Mouse (Mus musculus) heart, postnatal 10 days (tissue): ENCODE data around the gene Mybphl. TPM values are rescaled to one million over a fixed set of nuclear protein-coding genes. Genes with fewer than 3 reads are reported as not detected.
A peak's percentile ranks its signal among the peaks of the same experiment; 100 is the strongest.

Source experiments
- DNase-seq, 2 experiments: peaks; one replicate each; pipeline ENCODE4 v3.0.0; 2021
- intact Hi-C: fragments of 180-260 bp; cut with DNase I; formaldehyde crosslinking; loops from one replicate; pipeline ENCODE4 v1.15.1; 2025
- total RNA-seq, 2 experiments: library from RNA; stranded (reverse); gene quantifications; 2 replicates each; pipeline ENCODE4 v1.2.3; 2021

The Mybphl gene
- 10 to 100 TPM; 18.1 to 41.9 TPM for total RNA-seq

DNA sequence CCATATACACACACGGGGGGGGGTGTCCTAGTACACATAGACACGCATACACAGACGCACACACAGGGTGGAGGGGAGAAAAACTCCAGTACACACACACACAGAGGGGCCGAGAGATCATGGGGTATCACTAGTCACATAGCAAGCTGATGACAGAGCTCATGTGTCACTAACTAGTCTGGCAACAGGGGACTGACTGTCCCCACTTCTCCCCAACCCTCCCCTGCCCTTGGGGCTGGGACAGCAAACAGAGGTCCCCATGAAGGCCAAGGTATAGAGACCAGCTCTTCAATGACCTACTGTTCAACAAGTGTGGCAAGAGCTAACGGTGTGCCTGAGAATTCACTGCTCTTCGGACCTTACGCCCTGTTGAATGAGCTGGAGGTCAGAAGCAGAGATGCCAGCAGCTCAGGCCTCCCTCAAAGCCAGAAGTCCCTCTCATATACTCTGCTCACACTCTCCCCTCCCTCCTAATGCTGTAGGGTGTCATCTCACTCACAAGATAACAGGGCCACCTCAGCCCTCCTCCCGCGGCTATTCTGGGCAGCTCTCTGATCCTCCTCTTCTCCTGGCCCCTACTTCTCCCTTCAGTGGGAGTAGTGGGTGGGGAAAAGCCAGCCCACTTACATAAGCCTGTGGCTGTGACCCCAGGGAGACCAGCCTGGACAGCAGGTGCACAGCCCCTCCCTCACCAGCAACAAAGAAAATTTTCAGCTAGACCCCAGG is at the start of gene Mybphl:
TSS of gene Mybphl (plus strand) at position 642 of the 726 bp plus-strand sequence.
- peak in 1 of 2 experiments; percentile 32 for DNase-seq
- intact Hi-C loops = loop anchor here (5.0 kb wide), 1 partner anchor 52 kb away; no protein-coding TSS in a partner anchor

DNA sequence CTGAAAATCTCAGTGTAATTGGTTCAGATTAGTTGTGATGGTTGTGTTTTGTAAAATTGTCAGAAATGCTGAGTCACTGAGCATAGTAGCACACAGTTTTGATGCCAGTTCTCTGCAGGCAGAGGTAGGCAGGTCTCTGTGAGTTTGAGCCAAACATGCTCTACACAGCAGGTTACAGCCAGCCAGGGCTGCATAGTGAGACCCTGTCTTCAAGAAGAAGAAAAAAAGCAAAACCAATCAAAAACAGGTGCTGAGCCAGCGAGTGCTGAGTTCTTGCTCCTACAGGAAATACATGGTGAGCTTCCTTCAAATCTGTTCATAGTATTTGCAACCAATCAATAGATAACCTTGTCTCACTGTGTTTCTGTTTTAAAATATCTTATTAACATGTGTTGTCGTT is 46.2 kb upstream of the Mybphl start:
- intact Hi-C loops = no loop called here
- no peak for DNase-seq

DNA sequence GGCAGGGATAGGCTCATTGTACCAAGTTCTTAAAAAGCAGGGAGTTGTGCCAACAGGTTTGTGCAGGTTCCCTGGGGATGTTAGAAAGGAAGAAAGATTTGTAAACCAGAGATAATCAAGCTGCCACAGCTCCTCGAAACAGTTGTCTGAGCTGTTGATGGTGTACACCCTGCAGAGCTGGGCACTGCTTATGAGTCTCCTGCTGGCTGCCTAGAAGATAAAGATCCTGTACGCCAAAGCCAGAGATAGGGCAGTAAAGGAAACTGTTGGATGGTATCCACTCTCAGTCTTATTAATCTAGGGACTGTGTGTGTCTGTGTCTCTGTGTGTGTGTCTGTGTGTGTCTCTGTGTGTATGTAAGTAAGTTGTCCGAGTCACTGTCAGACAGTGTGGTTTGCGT is 43.0 kb upstream of the Mybphl start:
- intact Hi-C loops = loop anchor here (5.0 kb wide), 1 partner anchor 34 kb away; no protein-coding TSS in a partner anchor
- DNase-seq = no peak

DNA sequence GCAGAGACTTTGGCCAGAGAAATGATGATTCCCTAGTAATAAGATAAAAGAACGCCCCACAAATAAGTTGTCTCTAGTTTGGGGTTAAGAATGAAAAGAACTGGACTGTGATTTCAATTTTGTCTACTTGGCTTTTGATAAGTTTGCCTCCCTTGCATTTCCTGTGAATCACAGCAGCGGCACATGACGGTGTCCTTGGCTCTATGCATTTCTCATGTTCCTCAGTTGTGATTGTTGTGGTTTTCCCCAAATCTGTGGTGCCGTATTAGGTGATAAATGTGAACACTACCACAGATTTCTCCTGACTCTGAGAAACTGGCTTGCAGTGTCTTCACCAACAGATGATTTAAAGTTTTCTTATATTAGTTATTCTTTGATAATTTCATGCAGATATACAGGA is 42.6 kb upstream of the Mybphl start:
- DNase-seq = no peak
- intact Hi-C loops = loop anchor here (5.0 kb wide), 1 partner anchor 35 kb away; no protein-coding TSS in a partner anchor

DNA sequence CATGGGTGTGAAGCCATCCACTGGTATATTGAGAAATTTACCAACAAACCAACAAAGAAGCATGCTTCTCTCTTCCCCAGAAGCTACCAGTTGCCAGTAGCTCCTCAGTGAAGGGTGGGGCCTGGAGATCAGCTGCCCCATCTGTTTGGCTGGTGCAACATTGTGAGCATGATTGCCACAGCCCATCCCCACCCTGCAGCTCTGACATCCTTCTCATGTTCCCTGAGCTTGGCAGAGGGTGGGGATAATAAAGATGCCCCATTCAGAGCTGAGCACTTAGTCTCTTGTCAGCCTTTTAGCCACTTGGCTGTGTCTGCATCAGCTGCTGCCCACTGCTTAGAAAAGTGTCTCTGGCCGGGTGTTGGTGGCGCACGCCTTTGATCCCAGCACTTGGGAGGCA is 41.7 kb upstream of the Mybphl start:
- intact Hi-C loops = loop anchor here (5.0 kb wide), 1 partner anchor 36 kb away; no protein-coding TSS in a partner anchor
- DNase-seq = no peak

DNA sequence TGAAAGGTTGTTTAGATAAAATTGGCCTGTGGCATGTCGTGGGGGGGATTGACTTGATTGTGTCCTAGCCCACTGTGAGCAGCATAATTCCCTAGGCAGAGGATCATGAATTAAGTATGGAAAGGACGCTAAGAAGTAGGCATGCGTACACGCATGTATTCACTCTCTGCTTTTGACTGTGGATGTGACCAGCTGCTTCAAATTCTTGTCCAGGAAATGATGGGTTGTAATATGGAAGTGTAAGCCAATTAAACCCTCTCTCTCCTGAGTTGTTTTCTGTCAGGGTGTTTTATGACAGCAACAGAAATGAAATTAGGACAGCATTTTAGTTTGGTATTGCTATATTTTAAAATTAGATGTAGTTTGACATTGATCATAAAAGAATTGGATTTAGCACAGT is 39.9 kb upstream of the Mybphl start:
- DNase-seq = no peak
- intact Hi-C loops = loop anchor here (5.0 kb wide), 1 partner anchor 38 kb away; no protein-coding TSS in a partner anchor

DNA sequence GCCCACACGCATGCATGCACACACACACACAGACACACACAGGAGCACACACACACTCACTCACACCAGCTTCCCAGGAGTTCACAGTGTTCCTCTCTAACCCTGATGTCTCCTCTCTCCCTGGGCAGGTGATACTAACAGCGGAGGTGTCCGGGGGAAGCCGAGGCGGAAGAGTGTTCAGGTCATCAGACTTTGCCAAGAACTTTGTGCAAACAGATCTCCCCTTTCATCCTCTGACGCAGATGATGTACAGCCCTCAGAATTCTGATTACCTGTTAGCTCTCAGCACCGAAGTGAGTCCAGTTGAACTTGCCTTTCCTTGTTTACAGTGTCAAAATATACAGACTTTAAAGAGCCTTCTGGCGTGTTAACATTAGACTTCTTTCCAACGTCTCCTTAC is 39.2 kb upstream of the Mybphl start:
- DNase-seq = no peak
- intact Hi-C loops = no loop called here

DNA sequence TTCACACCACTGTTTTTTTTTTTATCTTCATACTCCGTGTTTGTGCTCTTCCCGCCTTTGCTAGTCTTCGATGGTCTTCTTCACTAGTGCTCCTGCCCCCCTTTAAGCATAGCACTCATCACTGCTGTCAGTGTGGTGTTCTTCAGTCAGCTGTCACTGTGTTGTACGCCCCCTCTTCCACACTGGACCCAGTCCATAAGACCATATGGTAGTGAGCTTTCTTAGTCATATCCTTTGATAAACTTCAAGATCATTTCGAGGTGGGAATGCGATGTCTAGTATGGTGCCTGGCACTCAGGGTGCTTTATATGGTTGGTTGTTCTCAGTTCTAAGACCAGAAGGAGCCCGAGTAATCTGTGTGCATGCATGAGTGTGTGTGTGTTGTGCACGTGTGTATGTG is 37.4 kb upstream of the Mybphl start:
- intact Hi-C loops = no loop called here
- DNase-seq = peak; percentile 41 to 51

DNA sequence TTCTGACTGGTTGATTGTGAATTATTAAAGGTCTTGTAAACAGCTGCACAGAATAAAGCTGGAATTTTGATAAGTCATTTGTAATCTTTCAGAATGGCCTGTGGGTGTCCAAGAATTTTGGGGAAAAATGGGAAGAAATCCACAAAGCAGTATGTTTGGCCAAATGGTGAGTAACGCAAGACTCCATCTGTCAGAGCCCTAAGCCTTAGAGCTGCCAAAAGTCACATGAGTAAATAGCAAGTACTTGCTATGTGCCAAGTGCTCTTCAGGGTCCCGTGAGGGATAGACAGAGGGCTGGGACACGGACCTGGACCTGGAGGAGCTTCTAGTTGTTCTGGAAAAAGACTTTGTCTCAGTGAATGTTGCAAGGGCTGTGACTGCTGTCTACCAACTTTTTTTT is 36.8 kb upstream of the Mybphl start:
- DNase-seq = peak; percentile 63 to 69
- intact Hi-C loops = no loop called here

DNA sequence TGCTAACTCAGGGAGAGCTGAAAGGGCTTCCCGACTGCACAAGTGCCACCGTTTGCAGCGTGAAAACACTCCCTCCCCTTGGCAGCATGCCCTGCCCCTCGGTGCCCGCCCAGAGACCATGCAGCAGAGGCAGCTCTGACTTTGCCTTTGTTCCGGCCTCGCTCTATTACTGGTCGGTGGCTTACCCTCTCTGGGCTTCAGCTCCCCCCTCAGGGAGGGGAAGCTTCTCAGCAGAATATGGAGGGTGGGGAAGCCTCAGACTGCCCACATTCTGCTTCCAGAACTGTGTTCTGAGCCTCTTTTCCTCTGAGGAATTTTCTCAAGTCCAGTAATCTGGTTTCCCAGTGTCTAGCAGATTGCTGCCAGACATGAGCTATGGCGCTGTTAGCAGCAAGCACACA is 36.3 kb upstream of the Mybphl start:
- intact Hi-C loops = no loop called here
- DNase-seq = peak; percentile 77 to 79

DNA sequence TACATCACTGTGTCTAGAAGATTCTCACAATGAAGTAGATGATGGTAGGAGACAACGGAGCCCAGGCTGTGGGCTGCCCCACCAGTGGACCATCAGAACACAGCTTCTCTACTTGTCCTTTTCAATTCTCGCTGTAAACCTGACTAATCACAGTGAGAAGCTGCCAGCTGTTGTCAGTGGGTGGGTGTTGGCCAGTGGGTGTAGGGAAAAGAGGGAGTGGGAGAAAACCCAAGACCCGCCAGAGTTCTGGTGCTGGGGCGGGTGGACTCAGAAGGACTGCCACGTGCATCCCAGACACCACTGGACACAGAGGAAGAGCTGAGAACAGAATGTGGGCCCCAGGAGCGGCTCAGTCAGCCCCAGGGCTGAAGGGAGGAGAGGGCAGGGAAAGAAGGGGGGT is 33.9 kb upstream of the Mybphl start:
- intact Hi-C loops = no loop called here
- no peak for DNase-seq

DNA sequence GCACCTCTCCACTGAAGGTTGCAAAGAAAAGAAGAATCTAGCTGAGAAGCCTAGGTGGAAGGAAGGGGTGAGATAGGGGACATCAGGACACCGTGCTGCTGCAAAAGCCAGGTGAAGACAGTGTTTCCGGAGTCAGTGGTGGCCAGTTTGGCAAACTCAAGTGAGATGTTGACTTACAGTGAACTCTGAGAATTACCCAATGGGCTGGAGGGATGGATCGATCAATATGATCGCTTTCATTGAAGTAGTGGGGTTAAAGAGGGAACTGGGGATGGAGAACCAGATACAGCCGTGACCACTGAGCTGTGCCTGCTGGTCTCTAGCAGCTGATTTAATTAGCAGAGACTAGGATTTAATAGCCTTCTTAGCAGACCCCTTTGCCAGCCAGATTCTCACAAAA is 27.8 kb upstream of the Mybphl start:
- intact Hi-C loops = no loop called here
- no peak for DNase-seq

DNA sequence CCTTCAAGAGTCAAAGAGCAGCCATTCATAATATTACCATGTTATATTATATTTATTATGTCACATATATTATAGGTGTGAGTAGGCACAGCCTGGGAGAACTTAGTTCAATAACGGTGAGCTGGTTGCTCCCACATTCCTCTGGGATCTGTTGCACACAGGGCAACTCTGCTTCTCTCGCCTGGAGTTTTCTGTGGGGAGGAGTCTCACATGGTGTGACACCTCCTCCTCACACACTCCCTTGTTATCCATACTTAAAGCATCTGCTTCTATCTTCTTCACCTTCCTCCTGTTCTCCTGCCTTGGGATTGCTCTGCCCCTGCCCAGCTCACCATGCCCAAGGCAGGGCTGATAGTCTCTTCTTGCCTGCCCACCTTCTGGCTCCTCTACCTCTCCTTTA is 23.7 kb upstream of the Mybphl start:
- DNase-seq = no peak
- intact Hi-C loops = no loop called here

DNA sequence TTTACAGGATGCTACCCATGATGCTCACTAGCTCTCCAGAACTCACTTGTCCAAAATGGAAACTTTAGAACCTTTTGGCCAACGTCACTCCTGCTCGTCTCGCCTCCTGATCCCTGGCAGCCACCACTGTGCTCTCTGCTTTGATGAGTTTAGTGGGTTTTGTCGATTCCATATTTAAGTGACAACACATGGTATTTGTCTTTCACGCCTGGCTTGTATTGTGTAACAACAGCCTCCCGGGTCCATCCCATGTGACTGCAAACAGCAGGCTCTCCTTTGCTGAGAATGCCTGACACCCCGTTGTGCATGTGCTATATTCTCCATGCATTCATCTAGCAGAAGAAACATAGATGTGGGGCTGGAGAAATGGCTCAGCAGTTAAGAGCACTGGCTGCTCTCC is 22.5 kb upstream of the Mybphl start:
- no peak for DNase-seq
- intact Hi-C loops = no loop called here

DNA sequence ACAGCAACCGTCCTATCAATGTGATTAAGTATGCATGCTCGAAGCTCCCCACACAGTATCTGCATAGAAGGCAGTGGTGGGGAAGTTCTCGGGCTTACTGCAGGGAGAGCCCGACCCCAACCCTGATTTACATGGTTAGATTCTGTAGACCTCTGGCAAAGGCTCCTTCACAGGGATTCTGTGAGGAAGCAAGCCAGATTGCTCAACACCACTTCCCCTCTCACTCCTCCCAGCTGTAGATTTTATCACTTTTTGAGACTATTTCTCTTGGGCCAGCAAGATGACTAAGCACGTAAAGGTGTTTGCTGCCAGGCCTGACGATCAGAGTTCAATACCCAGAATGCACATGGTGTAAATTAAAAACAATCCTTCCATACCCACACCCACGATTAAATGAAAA is 18.9 kb upstream of the Mybphl start:
- no peak for DNase-seq
- intact Hi-C loops = no loop called here

DNA sequence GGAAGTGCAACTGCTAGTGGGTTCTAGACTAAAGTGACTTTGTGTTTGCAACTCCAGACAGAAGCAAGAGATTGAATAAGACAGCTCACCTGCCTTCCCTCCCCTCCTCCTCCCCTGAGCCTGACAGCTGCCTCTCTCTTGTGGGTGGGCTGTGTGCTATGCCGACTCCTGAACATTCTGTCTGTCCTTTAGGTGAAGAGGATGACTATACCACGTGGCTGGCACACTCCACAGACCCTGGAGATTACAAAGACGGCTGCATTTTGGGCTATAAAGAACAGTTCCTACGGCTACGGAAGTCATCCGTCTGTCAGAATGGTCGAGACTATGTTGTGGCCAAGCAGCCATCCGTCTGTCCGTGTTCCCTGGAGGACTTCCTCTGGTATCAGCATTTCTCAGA is 16.3 kb upstream of the Mybphl start:
- intact Hi-C loops = no loop called here
- no peak for DNase-seq

DNA sequence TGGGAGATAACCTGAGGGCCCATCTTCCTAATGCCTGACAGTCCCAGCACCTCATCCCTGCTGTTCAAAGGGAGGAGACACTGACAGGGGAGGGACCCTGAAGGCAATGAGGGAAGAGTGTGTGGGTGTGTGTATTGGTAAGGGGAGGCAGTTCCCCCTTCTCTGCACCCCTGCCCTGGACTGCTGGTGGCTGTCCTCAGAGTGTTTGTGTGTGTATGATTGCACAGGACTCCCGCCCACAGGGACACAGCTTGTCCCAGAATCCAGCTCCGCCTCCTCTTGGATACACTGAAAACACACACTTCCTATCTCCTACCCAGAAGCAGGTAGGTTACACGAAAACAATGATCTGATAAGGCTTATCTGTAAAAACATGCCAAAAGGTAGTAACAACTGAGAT is 9.5 kb upstream of the Mybphl start:
- intact Hi-C loops = no loop called here
- no peak for DNase-seq

DNA sequence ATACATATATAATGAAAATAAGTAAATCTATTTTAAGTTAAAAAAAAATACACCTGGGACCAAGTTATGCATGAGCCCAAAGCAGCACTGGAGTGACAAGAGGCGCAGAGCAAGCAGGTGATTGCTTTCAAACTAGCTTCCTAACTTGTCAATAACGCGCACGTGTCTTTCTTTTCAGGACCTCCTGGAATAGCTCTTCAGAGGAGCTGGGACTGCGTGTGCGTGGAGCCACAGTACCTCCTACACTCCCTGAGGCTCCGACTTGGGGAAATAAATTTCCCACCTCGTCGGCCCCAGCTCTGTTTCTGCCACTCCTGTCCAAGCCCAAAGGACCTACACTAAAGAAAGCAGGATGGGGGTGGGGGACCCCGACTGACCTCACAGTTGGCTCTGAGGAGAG is 7.7 kb upstream of the Mybphl start:
- intact Hi-C loops = no loop called here
- DNase-seq = no peak

DNA sequence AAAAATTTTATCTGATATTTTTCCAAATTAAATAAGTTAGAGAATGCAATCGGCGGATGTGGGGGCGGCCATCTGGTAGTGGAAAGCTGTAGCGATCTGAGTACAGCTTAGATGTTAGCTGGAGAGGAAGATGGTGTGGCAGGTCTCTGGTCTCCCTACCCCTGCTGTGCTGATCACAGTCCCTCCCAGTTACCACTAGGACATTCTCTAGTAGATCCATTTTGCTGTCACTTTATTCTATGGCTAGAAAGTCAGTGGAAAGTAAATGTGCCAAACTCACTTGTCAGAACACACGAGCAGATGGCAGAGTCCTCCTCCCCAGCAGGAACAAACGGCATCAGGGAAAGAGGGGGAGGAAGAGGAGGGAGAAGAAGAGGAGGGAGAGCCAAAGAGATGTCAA is 6.3 kb upstream of the Mybphl start:
- no peak for DNase-seq
- intact Hi-C loops = no loop called here

DNA sequence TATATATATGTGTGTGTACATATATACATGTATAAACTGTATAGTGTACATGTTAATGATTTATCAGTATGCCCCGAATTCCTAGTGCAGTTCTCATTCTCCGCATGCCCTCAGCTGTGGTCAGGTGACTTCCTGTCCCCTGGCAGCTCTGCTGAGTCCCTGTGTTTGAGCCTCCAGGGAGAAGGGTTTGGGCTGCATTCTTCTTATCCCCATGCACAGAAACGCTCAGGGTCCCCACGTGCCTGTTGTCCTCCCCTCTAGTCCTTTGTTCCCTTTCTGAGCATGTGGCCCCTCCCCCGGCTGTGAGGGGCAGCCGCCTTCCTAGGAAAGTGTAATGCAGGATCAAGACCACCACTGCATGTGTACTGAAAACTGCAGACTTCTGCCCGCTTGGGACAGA is 3.8 kb upstream of the Mybphl start:
- DNase-seq = no peak

DNA sequence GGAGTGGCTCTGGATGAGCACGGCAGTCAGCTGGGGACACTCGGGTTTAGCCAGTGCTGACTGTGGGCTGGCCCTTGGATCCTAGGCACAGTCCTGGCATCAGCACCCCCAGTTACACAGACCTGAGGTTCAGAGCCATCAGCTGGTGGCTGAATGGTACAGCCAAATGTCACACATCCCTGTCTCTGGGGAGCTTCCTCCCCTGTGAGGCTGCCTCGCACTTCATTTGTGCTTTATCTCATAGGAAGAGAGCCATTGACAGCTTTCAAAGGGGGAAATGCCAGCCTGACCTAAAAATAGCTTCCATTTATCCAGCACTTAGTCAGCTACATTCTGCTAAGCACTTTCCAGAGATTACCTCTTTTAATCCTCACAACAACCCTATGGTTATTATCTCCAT is 1.1 kb upstream of the Mybphl start:
- DNase-seq = peak; percentile 37 to 55
- intact Hi-C loops = loop anchor here (5.0 kb wide), 1 partner anchor 51 kb away; no protein-coding TSS in a partner anchor

More for the DNA sequence above, 3.8 kb upstream of the Mybphl start:
- intact Hi-C loops = loop anchor here (5.0 kb wide), 1 partner anchor 49 kb away; no protein-coding TSS in a partner anchor

DNA sequence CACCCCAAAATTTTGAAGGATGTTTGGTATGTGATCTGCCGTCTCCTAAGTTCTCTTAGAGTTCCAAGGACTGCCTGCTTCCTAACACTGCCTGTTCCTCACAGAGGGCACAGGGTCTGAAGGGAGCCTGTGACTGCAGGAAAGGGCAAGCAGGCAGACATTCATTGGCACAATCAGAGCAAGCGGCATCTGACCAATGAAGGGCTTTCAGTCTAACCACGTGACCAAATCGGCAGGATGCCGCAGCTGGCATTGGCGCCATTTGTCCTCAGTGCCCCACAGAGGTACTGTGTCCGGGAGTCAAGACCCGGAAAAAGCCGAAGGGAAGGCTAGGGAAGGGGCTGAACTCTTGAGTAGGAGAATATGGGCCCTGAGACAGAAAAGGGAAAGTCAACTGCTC is 2.5 kb downstream of the Mybphl start:
- intact Hi-C loops = no loop called here
- no peak for DNase-seq

DNA sequence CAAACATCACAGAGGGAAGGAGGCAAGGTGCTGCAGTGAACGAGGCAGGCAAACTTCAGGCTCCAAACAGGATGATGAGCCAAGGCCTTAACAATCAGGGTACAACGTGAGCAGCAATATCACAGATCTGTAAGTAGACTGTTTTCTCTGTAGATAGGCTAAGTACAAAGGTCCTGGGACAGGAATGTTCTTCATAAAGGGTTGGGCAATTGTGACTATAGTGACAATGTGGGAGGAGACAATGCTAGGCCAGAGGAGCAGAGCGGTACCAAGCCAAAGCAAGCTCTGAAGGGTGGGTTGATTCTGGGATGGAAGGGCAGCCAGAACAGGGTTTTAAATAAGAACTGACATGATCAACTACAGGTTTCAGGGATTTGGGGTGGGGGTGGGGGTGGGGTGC is 3.1 kb downstream of the Mybphl start:
- DNase-seq = no peak
- intact Hi-C loops = no loop called here
